In genomic region chr13:60289650-60290049, GRCm38 (mm10) we compare ENCODE assay signal across 19 mouse cellular contexts.
DNase-seq lines count a peak whose midpoint lies in the region; ATAC-seq and TF ChIP-seq lines count a peak whose summit lies in the region.
"Had no signal": no experiment of that assay in that cellular context is flagged by ENCODE, and none has a peak within 500 bp of the region (broad histone marks: within the 10 kb centered on the region; RNA-seq: fewer than 3 reads in every experiment).

No protein-coding gene starts in this region.

- H3K27me3 ChIP-seq in hindbrain, embryonic 14.5 days (ENCODE audit: control insufficient read depth, insufficient read depth, low read length) = no peaks in the 10 kb centered on the region
- H3K27me3 ChIP-seq in hindbrain, embryonic 13.5 days = no peaks in the 10 kb centered on the region
- no peaks in the 10 kb centered on the region for H3K27me3 ChIP-seq in midbrain, postnatal 0 days (ENCODE audit: insufficient read depth, low read length)
- H3K27me3 ChIP-seq in midbrain, embryonic 15.5 days (replicated peaks) = no peaks in the 10 kb centered on the region
- H3K27me3 ChIP-seq in hindbrain, postnatal 0 days (ENCODE audit: insufficient read depth, low read length) = no peaks in the 10 kb centered on the region
- H3K27me3 ChIP-seq in thymus, adult 2 months (ENCODE audit: control insufficient read depth, insufficient read depth, low read length) = no peaks in the 10 kb centered on the region

- TF ChIP-seq CTCF in midbrain, postnatal 0 days (IDR thresholded peaks at IDR 0.05) = no peak
- no peak for TF ChIP-seq CTCF in hindbrain, postnatal 0 days (IDR thresholded peaks at IDR 0.05; ENCODE audit: low read depth)
- TF ChIP-seq CTCF in thymus, adult 2 months (IDR thresholded peaks at IDR 0.05; ENCODE audit: borderline replicate concordance, control insufficient read depth, extremely low read depth, insufficient read depth, low read length, poor library complexity) = no peak

- DNase-seq in hindbrain, embryonic 14.5 days (ENCODE audit: low spot score) = peak; percentile 29
- DNase-seq in midbrain, postnatal 0 days (ENCODE audit: low spot score) = peak; percentile 40
- peak; percentile 79 for DNase-seq in NIH3T3 (ENCODE audit: low read depth)
- peak; percentile 27 for DNase-seq in hindbrain, postnatal 0 days (ENCODE audit: low spot score)
- DNase-seq in thymus, adult 18-20 months = no peak
- DNase-seq in thymus, adult 2 months = no peak
- DNase-seq: adrenal gland, adult 8-10 months; adrenal gland, postnatal 36 days; cerebellum, adult 2 months; gastrocnemius, adult 2 months; gastrocnemius, postnatal 25 days; heart, postnatal 10 days; heart, postnatal 4 days had no signal

- H3K36me3 ChIP-seq in hindbrain, embryonic 14.5 days (replicated peaks; ENCODE audit: control insufficient read depth, insufficient read depth) = no peaks in the 10 kb centered on the region
- H3K36me3 ChIP-seq in hindbrain, embryonic 13.5 days = no peaks in the 10 kb centered on the region
- no peaks in the 10 kb centered on the region for H3K36me3 ChIP-seq in midbrain, postnatal 0 days (ENCODE audit: insufficient read depth, low read length)
- H3K36me3 ChIP-seq in midbrain, embryonic 15.5 days (replicated peaks) = no peaks in the 10 kb centered on the region
- H3K36me3 ChIP-seq in hindbrain, postnatal 0 days (ENCODE audit: insufficient read depth, low read length) = no peaks in the 10 kb centered on the region
- H3K36me3 ChIP-seq in thymus, adult 2 months (ENCODE audit: control insufficient read depth, insufficient read depth, low read length) = no peaks in the 10 kb centered on the region
- H3K36me3 ChIP-seq: embryonic facial prominence, embryonic 10.5 days; forebrain, embryonic 10.5 days had no signal

- no peak for ATAC-seq in hindbrain, embryonic 14.5 days (ENCODE audit: low FRiP score)
- ATAC-seq in hindbrain, embryonic 13.5 days (ENCODE audit: low FRiP score) = no peak
- ATAC-seq in midbrain, postnatal 0 days (ENCODE audit: low FRiP score) = no peak
- ATAC-seq in midbrain, embryonic 15.5 days (replicated peaks) = no peak
- no peak; the same call in 1 of the 2 replicates for ATAC-seq in hindbrain, postnatal 0 days
- ATAC-seq: forebrain, embryonic 14.5 days; inflammation-experienced regulatory T-cells, adult 6 months had no signal

- no peak overlapping the region for H3K27ac ChIP-seq in hindbrain, embryonic 14.5 days
- no peak overlapping the region for H3K27ac ChIP-seq in hindbrain, embryonic 13.5 days
- H3K27ac ChIP-seq in midbrain, postnatal 0 days (ENCODE audit: low read depth, low read length) = no peak overlapping the region
- no peak overlapping the region for H3K27ac ChIP-seq in midbrain, embryonic 15.5 days
- no peak overlapping the region for H3K27ac ChIP-seq in hindbrain, postnatal 0 days
- no peak overlapping the region for H3K27ac ChIP-seq in thymus, adult 2 months (ENCODE audit: control insufficient read depth, insufficient read depth, low read length)
- H3K27ac ChIP-seq: embryonic facial prominence, embryonic 10.5 days; forebrain, embryonic 10.5 days had no signal

- no peak for TF ChIP-seq POLR2A in thymus, adult 2 months (IDR thresholded peaks at IDR 0.05; ENCODE audit: control insufficient read depth, extremely low read depth, insufficient read depth, low read length, poor library complexity)

- no peak overlapping the region for H3K4me3 ChIP-seq in hindbrain, embryonic 14.5 days (replicated peaks; ENCODE audit: low read length)
- no peak overlapping the region for H3K4me3 ChIP-seq in hindbrain, embryonic 13.5 days
- H3K4me3 ChIP-seq in midbrain, postnatal 0 days (ENCODE audit: low read depth, low read length) = no peak overlapping the region
- H3K4me3 ChIP-seq in midbrain, embryonic 15.5 days = no peak overlapping the region
- H3K4me3 ChIP-seq in hindbrain, postnatal 0 days (ENCODE audit: low read length) = no peak overlapping the region
- H3K4me3 ChIP-seq in thymus, adult 2 months (ENCODE audit: control insufficient read depth, insufficient read depth, low read length) = no peak overlapping the region
- H3K4me3 ChIP-seq: embryonic facial prominence, embryonic 10.5 days; forebrain, embryonic 10.5 days; gastrocnemius, adult 2 months had no signal

- no peaks in the 10 kb centered on the region for H3K4me1 ChIP-seq in hindbrain, embryonic 14.5 days (replicated peaks; ENCODE audit: control insufficient read depth, insufficient read depth, low read length)
- H3K4me1 ChIP-seq in hindbrain, embryonic 13.5 days (replicated peaks) = peaks cover 7% of the 10 kb centered on the region
- H3K4me1 ChIP-seq in midbrain, postnatal 0 days (ENCODE audit: insufficient read depth, low read length) = no peaks in the 10 kb centered on the region
- H3K4me1 ChIP-seq in midbrain, embryonic 15.5 days = no peaks in the 10 kb centered on the region
- no peaks in the 10 kb centered on the region for H3K4me1 ChIP-seq in hindbrain, postnatal 0 days (ENCODE audit: insufficient read depth, low read length)
- H3K4me1 ChIP-seq in thymus, adult 2 months (replicated peaks; ENCODE audit: control insufficient read depth, insufficient read depth, low read length) = no peaks in the 10 kb centered on the region
- H3K4me1 ChIP-seq: embryonic facial prominence, embryonic 10.5 days; forebrain, embryonic 10.5 days had no signal

- no peak overlapping the region for H3K4me2 ChIP-seq in hindbrain, embryonic 14.5 days (replicated peaks)
- H3K4me2 ChIP-seq in hindbrain, embryonic 13.5 days = no peak overlapping the region
- no peak overlapping the region for H3K4me2 ChIP-seq in midbrain, postnatal 0 days (ENCODE audit: low read depth, low read length, poor library complexity, severe bottlenecking)
- H3K4me2 ChIP-seq in midbrain, embryonic 15.5 days = no peak overlapping the region
- no peak overlapping the region for H3K4me2 ChIP-seq in hindbrain, postnatal 0 days (ENCODE audit: low read depth, low read length)

- no peak overlapping the region for H3K9ac ChIP-seq in hindbrain, embryonic 14.5 days
- H3K9ac ChIP-seq in hindbrain, embryonic 13.5 days = no peak overlapping the region
- no peak overlapping the region for H3K9ac ChIP-seq in midbrain, postnatal 0 days (replicated peaks; ENCODE audit: low read length, poor library complexity, severe bottlenecking)
- no peak overlapping the region for H3K9ac ChIP-seq in midbrain, embryonic 15.5 days
- no peak overlapping the region for H3K9ac ChIP-seq in hindbrain, postnatal 0 days (replicated peaks; ENCODE audit: low read length)

- H3K9me3 ChIP-seq in hindbrain, embryonic 14.5 days (ENCODE audit: control insufficient read depth, low read length) = no peaks in the 10 kb centered on the region
- no peaks in the 10 kb centered on the region for H3K9me3 ChIP-seq in hindbrain, embryonic 13.5 days
- H3K9me3 ChIP-seq in midbrain, postnatal 0 days (ENCODE audit: low read length) = no peaks in the 10 kb centered on the region
- no peaks in the 10 kb centered on the region for H3K9me3 ChIP-seq in midbrain, embryonic 15.5 days
- H3K9me3 ChIP-seq in hindbrain, postnatal 0 days (ENCODE audit: low read length) = no peaks in the 10 kb centered on the region
- H3K9me3 ChIP-seq: embryonic facial prominence, embryonic 10.5 days; forebrain, embryonic 10.5 days had no signal

- WGBS in hindbrain, embryonic 14.5 days = 40% methylated on average over 3 of the region's 3 CpGs
- whole genome bisulfite sequencing in hindbrain, embryonic 13.5 days = 35% methylated on average over 3 of the region's 3 CpGs
- WGBS in midbrain, postnatal 0 days = 47% methylated on average over 3 of the region's 3 CpGs
- WGBS in midbrain, embryonic 15.5 days = 62% methylated on average over 3 of the region's 3 CpGs
- WGBS in hindbrain, postnatal 0 days = 28% methylated on average over 3 of the region's 3 CpGs
- 61% methylated on average over 3 of the region's 3 CpGs for WGBS in thymus, adult 2 months

Comparison
In these comparisons a context has a peak if more than half of its experiments do, and no peak if none do; other contexts are left out.
1. DNase-seq: peak in hindbrain, embryonic 14.5 days (single experiment), midbrain, postnatal 0 days (single experiment), NIH3T3 (single experiment) and hindbrain, postnatal 0 days (single experiment); none in thymus, adult 18-20 months (0 of 2) and thymus, adult 2 months (single experiment).